Mouse (Mus musculus) stomach, postnatal 0 days (tissue): Measurements from ENCODE around the gene Col4a4. TPM values are rescaled to one million over a fixed set of nuclear protein-coding genes. Genes with fewer than 3 reads are reported as not detected.

Experiments
- ATAC-seq: fragments of 200-750 bp; cut with Nextera tagmentation; 2 replicates; pipeline ENCODE4 v1.8.0; 2017; ENCODE audit not compliant: low FRiP score, low TSS enrichment
- DNase-seq: peaks from one replicate; pipeline ENCODE4 v3.0.0-alpha.2; 2016; ENCODE audit warnings: low spot score
- H3K27ac ChIP-seq: fragments of 300-500 bp; sonication (generic); replicated peaks from 2 replicates; pipeline ENCODE4 v1.5.1; 2014; ENCODE audit warnings: mild to moderate bottlenecking, control low read depth
- H3K27me3 ChIP-seq: fragments of 300-500 bp; sonication (generic); 2 replicates; pipeline ENCODE4 v1.6.1; 2014; ENCODE audit warnings: low read length; ENCODE audit not compliant: control insufficient read depth, insufficient read depth
- H3K36me3 ChIP-seq: fragments of 300-500 bp; sonication (generic); 2 replicates; pipeline ENCODE4 v1.6.1; 2014; ENCODE audit warnings: low read length, mixed read lengths; ENCODE audit not compliant: control insufficient read depth, insufficient read depth
- H3K4me1 ChIP-seq: fragments of 300-500 bp; sonication (generic); replicated peaks from 2 replicates; pipeline ENCODE4 v1.6.1; 2014; ENCODE audit warnings: antibody characterized with exemption; ENCODE audit not compliant: control insufficient read depth, insufficient read depth
- H3K4me2 ChIP-seq: fragments of 300-500 bp; sonication (generic); replicated peaks from 2 replicates; pipeline ENCODE4 v1.6.1; 2014; ENCODE audit warnings: low read depth, mild to moderate bottlenecking, control low read depth, moderate library complexity
- H3K4me3 ChIP-seq: fragments of 300-500 bp; sonication (generic); 2 replicates; pipeline ENCODE4 v1.5.1; 2014; ENCODE audit warnings: low read depth, low read length, control low read depth
- H3K9ac ChIP-seq: fragments of 300-500 bp; sonication (generic); 2 replicates; pipeline ENCODE4 v1.6.1; 2014; ENCODE audit warnings: mild to moderate bottlenecking, low read length, control low read depth, mixed read lengths
- H3K9me3 ChIP-seq: fragments of 300-500 bp; sonication (generic); 2 replicates; pipeline ENCODE4 v1.6.1; 2016; ENCODE audit warnings: low read length; ENCODE audit not compliant: control insufficient read depth
- CTCF ChIP-seq: IDR thresholded peaks from 2 replicates; pipeline ENCODE4 v1.5.1; 2016; ENCODE audit warnings: antibody characterized with exemption, low read depth, mild to moderate bottlenecking, moderate library complexity
- EP300 ChIP-seq: optimal IDR thresholded peaks from 2 replicates; pipeline ENCODE3; 2016; ENCODE audit warnings: antibody characterized with exemption
- WGBS: fragments of 180-500 bp; shearing (Covaris S2); extraction: QIAGEN DNeasy Blood & Tissue Kit; methylation state at CpG from one replicate; pipeline ENCODE4 v1.1.7; 2014; 5-methylcytosine and 5-hydroxymethylcytosine counted together
- polyA plus RNA-seq: library from polyadenylated mRNA; unstranded; fragments of >200 nt; fragmentation: Nextera tagmentation; extraction: Ambion mirVana; gene quantifications from 2 replicates; pipeline ENCODE4 v1.2.1, GENCODE M21; 2015

The Col4a4 gene
- polyA plus RNA-seq, 1 experiment from 2014 or later, result 0.61 TPM

DNA sequence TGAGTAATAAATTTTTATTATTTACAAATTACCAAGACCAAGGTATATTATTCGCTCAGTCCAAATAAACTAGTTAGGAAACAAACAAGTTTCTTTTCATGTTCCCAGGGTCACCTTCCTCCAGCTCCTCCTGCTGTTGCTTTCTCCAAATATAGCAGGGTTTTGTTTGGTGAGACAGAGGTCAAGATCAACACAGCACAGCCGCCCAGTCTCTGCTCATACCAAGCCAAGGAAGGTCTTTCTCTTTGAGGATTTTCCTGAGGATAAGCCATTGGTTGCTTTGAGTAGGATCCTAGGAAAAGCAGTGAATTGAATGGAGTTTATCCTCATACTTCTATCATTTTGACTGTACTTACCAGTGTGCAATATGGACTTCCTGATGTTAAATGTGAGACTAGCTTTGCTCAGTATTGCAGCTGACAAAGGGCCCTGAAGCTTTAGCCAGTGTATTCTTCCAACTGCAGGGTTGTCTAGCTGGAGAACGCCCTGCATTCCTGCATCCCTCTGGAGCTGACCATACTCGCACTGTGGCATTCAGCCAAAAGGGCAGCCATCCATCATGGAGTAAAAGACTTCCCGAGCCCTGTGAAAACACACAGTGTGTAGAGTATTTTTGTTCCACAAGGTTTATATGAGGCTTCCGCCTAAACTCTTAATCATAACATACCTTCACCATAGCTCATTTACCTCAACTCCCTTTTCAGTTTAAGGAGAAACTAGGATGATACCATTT, 10.4 kb upstream of the Col4a4 start:
- no peak overlapping the region for H3K4me3 ChIP-seq
- WGBS, result 23% methylated on average over 6 of the region's 6 CpGs
- H3K4me1 ChIP-seq, result no peaks in the 10 kb centered on the region
- no peaks in the 10 kb centered on the region for H3K36me3 ChIP-seq
- no peak overlapping the region for H3K4me2 ChIP-seq
- no peak overlapping the region for H3K9ac ChIP-seq
- no peaks in the 10 kb centered on the region for H3K9me3 ChIP-seq
- H3K27me3 ChIP-seq, result no peaks in the 10 kb centered on the region
- no peak for TF ChIP-seq EP300
- TF ChIP-seq CTCF, result no peak
- DNase-seq, result peak; percentile 50
- peak overlapping the region; percentile 6 for H3K27ac ChIP-seq
- peak; percentile 71; the same call in 1 of the 2 replicates for ATAC-seq

DNA sequence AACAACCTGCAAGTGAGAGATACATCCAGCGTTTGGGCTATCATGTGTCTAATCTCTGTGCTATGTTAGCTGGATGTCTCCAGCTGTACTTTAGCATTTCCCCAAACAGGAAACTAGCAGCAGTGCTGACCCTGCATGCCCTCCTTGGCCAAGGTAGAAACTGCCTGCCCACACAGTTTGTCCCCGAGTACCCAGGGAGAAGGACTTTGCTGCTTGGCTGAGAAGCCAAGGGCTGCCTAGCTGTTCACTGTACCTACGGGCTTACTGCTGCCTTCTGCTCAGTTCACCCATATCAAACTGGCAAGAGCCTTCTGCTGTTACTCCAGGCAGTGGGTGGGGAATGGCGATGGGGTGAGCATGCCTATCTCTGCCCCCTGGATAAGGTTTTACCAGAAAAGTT, 3.6 kb upstream of the Col4a4 start:
- H3K4me1 ChIP-seq, result no peaks in the 10 kb centered on the region
- H3K9me3 ChIP-seq, result no peaks in the 10 kb centered on the region
- H3K9ac ChIP-seq, result no peak overlapping the region
- no peak overlapping the region for H3K4me2 ChIP-seq
- WGBS, result 64% methylated on average over 4 of the region's 4 CpGs
- no peak for TF ChIP-seq EP300
- TF ChIP-seq CTCF, result no peak
- no peaks in the 10 kb centered on the region for H3K36me3 ChIP-seq
- no peaks in the 10 kb centered on the region for H3K27me3 ChIP-seq
- DNase-seq, result no peak
- H3K27ac ChIP-seq, result no peak overlapping the region
- ATAC-seq, result no peak
- H3K4me3 ChIP-seq, result no peak overlapping the region

DNA sequence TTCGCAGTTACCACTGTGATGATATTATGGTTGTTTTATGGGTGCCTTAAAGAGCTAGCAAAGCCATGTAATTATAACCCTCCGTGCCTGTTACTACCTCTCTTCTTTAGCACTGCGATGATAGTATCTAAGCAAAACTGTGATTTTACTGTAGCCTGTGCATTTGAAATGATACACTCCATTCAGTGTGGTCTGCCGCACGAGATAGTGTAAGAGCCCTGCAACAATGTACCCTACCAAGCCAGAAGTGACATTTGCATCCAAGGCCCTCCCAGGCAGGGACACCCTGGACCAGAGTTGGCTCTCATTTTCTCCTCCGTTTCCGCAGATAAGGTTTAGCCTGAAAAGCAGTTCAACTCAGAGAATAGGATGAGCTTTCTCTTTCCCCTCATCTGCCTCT, 668 bp downstream of the Col4a4 start:
- WGBS, result 82% methylated on average over 7 of the region's 7 CpGs
- no peak overlapping the region; the same call in 1 of the 2 replicates for H3K4me2 ChIP-seq

DNA sequence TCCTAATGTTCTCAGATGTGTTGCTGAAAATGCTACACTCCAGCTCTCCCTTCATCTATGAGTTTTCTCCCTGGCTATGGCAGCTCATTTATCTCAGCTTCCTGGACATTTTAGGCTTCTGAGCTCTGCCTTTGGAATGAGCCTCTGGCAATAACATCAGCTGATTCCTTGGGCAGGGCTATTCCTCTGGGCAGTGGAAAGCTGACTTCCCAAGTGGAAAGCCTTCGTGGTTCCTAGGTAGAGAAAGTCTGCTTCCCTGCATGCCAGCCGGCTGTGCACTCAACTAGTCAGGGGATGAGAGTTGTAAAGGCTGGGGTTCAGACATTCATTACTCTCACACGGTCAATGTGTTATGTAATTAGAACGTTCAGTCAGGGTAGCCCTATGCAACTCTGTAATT, 8.3 kb downstream of the Col4a4 start:
- Histone ChIP-seq H3K4me3 (no peak overlapping the region), H3K27ac (no peak overlapping the region), H3K4me1 (no peaks in the 10 kb centered on the region), H3K4me2 (no peak overlapping the region), H3K9me3 (no peaks in the 10 kb centered on the region), H3K9ac (no peak overlapping the region), H3K36me3 (no peaks in the 10 kb centered on the region), H3K27me3 (no peaks in the 10 kb centered on the region)
- no peak for ATAC-seq
- WGBS, result 55% methylated on average over 4 of the region's 4 CpGs
- DNase-seq, result no peak
- no peak for TF ChIP-seq CTCF
- no peak for TF ChIP-seq EP300

More for the DNA sequence above, 668 bp downstream of the Col4a4 start:
- Histone ChIP-seq H3K4me1 (no peaks in the 10 kb centered on the region), H3K9ac (no peak overlapping the region), H3K27me3 (no peaks in the 10 kb centered on the region), H3K9me3 (no peaks in the 10 kb centered on the region), H3K4me3 (no peak overlapping the region), H3K27ac (no peak overlapping the region), H3K36me3 (no peaks in the 10 kb centered on the region)
- ATAC-seq (no peak), DNase-seq (no peak)
- no peak for TF ChIP-seq CTCF
- no peak for TF ChIP-seq EP300

DNA sequence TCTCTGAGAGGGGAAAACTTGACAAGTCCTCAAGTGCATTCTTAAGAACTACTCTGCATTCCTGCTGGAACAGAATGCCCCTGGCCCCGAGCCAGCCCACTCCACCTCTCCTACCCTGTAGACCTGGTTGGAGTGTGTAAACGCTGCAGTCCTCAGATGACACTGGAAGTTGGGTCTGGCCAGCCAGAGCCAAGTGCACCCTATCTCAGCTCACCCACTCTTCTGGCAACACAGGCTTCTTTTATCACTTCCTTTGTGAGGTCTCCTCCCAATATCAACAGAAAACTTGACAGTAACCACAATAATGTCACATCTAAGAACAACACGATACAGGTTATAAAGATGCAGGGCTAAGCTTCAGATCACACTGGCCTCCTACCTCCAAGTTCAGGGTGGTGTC, 8.7 kb downstream of the Col4a4 start:
- no peak overlapping the region for H3K4me2 ChIP-seq
- 52% methylated on average over 3 of the region's 3 CpGs for WGBS
- ATAC-seq (no peak), DNase-seq (no peak)
- no peaks in the 10 kb centered on the region for H3K27me3 ChIP-seq
- H3K36me3 ChIP-seq, result no peaks in the 10 kb centered on the region
- H3K9ac ChIP-seq, result no peak overlapping the region
- H3K9me3 ChIP-seq, result no peaks in the 10 kb centered on the region
- TF ChIP-seq CTCF (no peak), EP300 (no peak)
- no peak overlapping the region for H3K4me3 ChIP-seq
- H3K4me1 ChIP-seq, result no peaks in the 10 kb centered on the region
- H3K27ac ChIP-seq, result no peak overlapping the region

DNA sequence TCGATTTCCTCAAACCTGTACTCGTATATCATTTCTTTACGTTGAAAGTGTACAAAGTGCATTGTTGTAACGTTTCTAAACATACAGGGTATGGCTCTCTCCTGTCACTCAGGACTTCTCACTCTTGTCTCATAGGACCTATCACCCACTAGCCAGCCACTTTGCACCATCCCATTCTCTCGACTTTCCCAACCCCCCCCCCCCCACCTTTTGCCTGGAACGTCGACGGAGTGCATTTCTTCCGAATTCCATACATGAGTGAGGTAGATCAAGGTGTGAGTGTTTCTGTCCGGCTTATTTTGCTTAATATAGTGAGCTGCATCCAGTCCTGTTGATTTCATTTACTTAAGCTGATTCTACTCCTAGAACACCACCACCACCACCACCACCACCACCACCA, 9.3 kb downstream of the Col4a4 start:
- ATAC-seq, result no peak
- no peaks in the 10 kb centered on the region for H3K4me1 ChIP-seq
- no peaks in the 10 kb centered on the region for H3K9me3 ChIP-seq
- H3K27me3 ChIP-seq, result no peaks in the 10 kb centered on the region
- H3K9ac ChIP-seq, result no peak overlapping the region
- H3K4me3 ChIP-seq, result no peak overlapping the region
- no peak overlapping the region for H3K27ac ChIP-seq
- no peak overlapping the region for H3K4me2 ChIP-seq
- TF ChIP-seq EP300 (no peak), CTCF (no peak)
- DNase-seq, result no peak
- WGBS, result 84% methylated on average over 10 of the region's 10 CpGs
- H3K36me3 ChIP-seq, result no peaks in the 10 kb centered on the region
